Mouse (Mus musculus) 3T3-L1 (cell line): ENCODE data around the gene Prom1.

ENCODE experiments used
- DNase-seq: peaks from one replicate; pipeline ENCODE4 v3.0.0-alpha.2; 2015; ENCODE audit warnings: low read depth, low spot score

Gene Prom1

DNA sequence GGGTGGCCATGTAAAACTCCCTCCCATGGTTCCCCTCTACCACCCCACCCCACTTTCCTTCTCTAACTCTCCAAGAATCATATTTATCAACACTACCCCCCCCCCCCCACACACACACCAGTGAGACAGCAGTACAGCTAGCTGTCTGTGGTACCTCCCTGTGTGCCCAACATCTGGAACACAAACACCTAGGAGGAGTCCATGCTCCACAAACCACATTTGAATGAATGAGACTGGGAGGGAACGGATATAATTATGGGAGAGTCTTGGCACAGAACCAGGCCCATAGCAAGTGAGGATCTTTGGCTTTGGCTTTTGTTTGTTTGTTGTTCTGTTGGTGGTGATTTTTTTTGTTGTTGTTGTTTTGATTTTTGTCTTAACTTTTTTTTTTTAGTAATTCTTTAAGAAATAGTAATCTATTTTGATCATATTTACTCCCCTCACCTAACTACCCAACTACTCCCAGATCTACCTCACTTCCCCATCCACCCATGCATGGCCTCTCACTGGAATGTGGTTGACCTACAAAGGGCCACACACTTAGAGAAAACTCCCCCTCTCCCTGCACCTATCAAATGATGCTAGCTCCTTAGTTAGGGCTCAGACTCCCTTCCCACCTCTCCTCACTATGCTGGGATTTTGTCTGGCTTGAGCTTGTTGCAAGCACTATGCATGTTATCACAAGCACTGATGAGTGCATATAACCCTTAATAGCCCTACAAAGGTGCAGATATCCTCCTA is 124.8 kb downstream of the Prom1 start:
- no peak for DNase-seq

DNA sequence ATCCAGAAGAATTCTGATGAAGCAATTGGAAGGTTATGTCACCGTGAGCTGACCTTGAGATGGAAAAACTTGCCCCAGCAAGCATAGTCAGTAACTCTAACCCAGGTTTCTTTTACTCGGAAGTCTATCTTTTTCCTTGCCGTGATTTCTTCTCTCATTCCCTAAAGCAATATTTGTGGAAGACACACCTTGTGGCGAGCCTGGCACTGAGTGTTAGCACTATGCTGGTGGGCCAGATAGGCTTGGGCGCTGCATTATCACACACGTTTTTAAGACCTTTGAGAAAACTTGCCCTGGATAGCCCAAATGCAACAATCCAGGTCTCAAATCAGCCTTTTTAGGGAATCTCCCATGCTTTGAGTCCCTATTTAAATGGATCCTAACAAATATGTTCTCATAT is 127.7 kb downstream of the Prom1 start:
- DNase-seq: no peak

DNA sequence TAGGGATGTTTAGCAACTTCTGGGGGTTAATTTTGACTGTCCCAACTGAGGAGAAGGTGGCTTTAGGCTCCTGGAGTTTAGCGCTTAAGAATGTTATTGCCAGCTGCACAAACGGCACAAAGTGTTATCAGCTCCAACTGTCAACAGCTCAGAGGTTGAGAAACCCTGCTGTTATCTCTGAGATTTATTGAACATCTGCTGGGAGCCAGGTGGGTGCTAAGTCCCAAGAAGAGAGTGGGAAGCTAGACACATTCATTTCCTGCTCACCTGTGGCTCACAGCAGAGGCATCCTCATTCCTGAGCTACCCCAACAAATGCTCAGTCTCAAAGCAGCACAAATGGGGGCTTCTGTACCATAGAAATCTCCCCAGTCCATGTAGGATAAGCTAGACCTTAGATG is 130.7 kb downstream of the Prom1 start:
- no peak for DNase-seq

DNA sequence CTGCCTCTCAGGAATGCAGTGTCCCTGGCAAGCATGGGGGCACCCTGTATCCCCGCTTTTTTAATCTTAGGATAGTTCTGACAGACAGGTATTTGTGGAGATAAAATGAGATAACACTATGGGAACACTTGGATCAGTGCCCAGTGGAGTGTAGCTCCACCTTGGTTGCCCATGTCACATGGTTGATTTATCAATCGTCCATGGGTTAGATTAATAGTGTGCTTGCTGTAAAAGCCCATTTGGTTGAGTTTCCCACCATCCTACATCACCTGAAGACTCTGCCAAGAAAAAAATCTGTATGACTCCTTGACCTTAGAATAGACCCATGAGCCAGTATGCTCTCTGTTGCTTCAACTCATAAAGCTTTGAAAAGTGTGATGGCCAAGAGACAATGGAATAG is 131.3 kb downstream of the Prom1 start:
- DNase-seq: no peak

DNA sequence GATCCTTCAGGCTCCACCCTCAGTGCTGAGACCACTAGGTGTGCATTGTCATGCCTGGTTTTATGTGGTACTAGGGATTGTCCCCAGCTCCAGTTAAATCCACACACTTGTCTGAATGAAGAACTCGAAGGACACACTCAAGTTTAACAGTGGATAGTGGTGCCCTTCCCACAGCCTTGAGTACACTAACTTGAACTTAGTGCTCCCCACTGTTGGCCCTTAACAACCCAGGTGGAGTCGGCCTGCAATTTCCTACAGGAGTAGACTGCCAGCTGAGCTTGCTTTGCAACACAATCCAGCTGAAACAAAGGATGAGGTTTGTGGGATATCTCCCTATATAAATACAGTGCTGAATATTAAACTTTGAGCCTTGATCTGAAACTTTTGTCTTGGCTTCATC is 133.2 kb downstream of the Prom1 start:
- no peak for DNase-seq

DNA sequence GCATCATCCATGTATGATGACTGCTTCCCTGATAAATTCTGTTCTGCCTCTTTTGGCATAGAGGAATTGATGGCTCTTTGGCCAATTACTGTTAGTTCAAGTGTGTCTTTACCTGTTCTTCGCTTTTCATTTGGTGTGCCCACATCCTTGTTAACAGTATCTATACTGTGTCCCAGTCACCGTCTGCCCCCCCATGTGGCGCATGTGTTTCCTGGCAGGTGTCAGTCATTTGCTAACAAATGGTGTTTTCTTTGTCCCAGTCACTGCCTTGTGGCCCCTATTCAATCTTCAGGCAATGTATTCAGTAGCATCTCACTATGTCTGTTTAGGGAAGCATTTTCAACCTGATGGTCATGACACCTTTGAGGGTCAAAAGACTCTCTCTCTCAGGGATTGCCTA is 140.8 kb downstream of the Prom1 start:
- DNase-seq: no peak

DNA sequence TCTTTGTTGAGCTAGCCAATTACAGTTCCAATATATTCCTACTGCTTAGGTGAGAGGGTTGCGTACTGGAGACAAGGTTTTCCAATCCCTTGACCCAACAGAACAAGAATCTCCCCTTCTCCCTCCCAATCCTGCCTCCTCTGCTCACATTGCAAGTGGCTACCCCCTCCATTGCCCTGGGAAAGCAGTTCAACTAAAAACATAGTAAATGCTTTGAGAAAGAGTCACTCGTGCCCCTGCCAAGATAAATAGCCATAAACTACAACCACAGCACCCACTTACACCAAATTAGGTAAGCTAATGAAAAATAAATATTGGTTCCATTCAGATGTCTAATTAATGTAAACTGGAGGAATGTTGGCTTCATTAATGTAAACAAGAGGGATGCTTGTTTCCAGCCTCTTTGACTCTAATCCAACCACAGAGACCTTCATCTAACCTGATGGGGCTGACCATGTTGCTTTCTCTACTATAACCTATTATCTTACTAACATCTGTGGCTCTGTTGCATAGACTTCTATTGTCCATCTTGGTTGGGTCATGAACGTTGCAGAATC is 141.9 kb downstream of the Prom1 start:
- DNase-seq: no peak

DNA sequence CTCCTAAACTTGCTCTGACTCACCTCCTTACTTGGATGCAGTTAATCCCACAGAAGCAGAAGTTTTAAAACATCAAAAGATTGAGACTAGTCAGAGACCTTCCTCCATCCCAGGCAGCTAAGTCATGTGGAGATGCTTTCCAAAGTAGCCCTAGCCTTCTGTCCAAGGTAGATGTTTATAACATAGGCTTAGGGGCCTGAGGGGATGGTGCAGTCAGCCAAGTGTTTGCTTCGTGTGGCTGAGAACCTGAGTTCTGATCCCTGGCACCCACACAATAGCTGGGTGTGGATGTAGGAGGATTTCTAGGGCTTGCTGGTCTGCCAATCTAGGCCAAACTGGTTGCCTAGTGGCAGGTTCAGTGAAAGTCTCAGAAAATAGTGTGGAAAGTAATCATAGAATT is 148.6 kb downstream of the Prom1 start:
- peak; percentile 56 for DNase-seq

DNA sequence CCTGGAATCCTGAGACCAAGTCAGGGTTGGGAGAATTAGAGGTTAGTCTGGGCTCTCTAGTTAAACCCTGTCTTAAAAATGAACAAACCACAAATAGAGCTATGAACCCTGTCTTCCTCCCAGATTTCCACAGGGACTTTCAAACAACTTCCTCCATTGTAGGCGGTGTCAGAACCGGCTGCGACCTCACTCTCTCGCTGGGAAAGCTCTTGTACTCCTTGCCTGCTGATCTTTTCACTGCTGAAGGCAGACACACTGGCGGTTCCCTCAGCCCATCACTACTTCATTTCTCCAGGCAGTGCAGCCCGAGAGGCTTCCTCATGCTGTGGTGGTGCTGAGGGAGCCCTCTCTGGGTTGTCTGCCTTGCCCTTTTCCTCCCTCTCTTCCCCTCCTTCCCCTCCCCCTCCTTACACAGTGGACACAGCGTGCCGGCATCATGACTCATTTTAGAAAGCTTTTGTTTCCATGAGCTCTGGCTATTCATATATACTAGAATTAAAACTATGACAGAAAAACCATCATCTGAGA is 153.0 kb downstream of the Prom1 start:
- peak; percentile 95 for DNase-seq

DNA sequence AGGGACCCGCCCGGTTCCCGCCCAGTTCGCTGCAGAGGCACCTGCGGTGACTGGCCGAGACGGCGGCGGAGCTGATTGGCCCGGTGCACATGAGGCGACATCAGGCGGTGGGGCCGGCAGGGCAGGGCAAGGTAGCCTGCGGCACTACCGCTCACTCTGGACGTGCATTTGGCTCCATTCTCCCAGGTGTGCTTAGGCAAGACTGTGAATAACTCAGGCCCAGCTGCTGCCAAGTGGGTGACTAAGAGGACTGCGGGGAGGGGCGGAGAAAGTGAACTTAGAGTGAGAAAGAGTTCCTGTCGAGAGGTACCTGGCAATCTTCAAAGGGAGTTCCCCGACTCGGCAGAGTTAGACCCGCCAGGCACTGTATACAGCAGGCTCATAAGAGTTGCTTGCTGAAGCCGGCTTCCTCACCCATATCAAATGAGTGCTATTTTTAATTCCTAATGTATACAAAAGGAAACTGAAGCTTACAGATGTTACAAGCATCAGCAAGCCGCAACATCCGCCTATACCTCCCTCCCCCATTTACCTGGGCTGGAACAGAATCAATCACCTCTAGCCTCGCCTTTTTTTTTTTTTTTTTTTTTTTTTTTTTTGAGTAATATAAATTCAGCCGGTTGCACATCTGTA is 153.6 kb downstream of the Prom1 start:
- DNase-seq: peak; percentile 70

DNA sequence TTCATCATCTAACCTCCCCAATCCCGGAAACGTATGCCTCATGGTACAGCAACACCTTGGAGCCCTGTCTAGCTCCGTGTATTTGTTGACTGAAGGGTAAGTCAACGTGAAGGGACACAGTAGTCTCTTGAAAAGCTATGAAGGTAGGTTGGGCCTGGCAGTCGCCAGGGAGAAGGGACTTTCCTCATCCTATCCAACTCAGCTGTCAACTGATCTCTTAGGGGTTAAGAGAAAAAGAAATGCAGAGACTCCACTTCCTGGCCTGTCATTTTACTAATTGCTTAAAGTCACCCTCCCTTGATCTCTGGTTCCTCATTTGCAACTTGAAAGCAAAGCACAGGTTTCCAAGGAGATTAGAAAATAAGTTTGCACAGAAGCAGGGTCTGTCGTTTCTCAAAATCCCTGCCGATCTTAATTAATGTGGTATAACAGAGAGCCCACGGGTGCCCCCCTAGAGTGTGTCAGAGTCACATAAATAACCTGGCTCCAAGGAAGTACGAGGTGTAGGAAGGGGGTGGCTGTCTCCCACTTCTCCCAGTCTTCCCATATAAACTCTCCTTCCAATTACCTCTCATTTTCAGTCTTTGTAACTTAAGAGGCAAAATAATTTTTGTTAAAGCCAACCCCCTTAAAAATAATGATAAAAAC is 154.4 kb downstream of the Prom1 start:
- no peak for DNase-seq
